Mouse (Mus musculus) lung, postnatal 0 days (tissue): Measurements from ENCODE around the gene Card19. TPM values are rescaled to one million over a fixed set of nuclear protein-coding genes. Genes with fewer than 3 reads are reported as not detected.

Source experiments
- ATAC-seq: fragments of 200-750 bp; cut with Nextera tagmentation; 2 replicates; pipeline ENCODE4 v1.8.0; 2017; ENCODE audit warnings: moderate library complexity
- DNase-seq: peaks from one replicate; pipeline ENCODE4 v3.0.0-alpha.2; 2016; ENCODE audit warnings: low spot score
- H3K27ac ChIP-seq: fragments of 300-500 bp; sonication (generic); 2 replicates; pipeline ENCODE4 v1.5.1; 2014; ENCODE audit warnings: antibody characterized with exemption, mild to moderate bottlenecking, low read length, mixed read lengths
- H3K27me3 ChIP-seq: fragments of 300-500 bp; sonication (generic); replicated peaks from 2 replicates; pipeline ENCODE4 v1.6.1; 2014; ENCODE audit warnings: low read length, mixed read lengths; ENCODE audit not compliant: insufficient read depth
- H3K36me3 ChIP-seq: fragments of 300-500 bp; sonication (generic); 2 replicates; pipeline ENCODE4 v1.6.1; 2014; ENCODE audit warnings: low read length, mixed read lengths; ENCODE audit not compliant: insufficient read depth
- H3K4me1 ChIP-seq: fragments of 300-500 bp; sonication (generic); 2 replicates; pipeline ENCODE4 v1.6.1; 2014; ENCODE audit warnings: antibody characterized with exemption, low read depth, low read length, mixed read lengths; ENCODE audit not compliant: insufficient read depth
- H3K4me2 ChIP-seq: fragments of 300-500 bp; sonication (generic); replicated peaks from 2 replicates; pipeline ENCODE4 v1.6.1; 2014; ENCODE audit warnings: low read depth, mild to moderate bottlenecking, low read length, moderate library complexity, mixed read lengths
- H3K4me3 ChIP-seq: fragments of 300-500 bp; sonication (generic); 2 replicates; pipeline ENCODE4 v1.5.1; 2014; ENCODE audit warnings: low read depth, low read length
- H3K9ac ChIP-seq: fragments of 300-500 bp; sonication (generic); replicated peaks from 2 replicates; pipeline ENCODE4 v1.6.1; 2014; ENCODE audit warnings: low read depth, mild to moderate bottlenecking
- H3K9me3 ChIP-seq: fragments of 300-500 bp; sonication (generic); 2 replicates; pipeline ENCODE4 v1.6.1; 2016; ENCODE audit warnings: low read length, mixed read lengths
- CTCF ChIP-seq: IDR thresholded peaks from 2 replicates; pipeline ENCODE4 v1.5.1; 2016; ENCODE audit warnings: antibody characterized with exemption, mild to moderate bottlenecking
- EP300 ChIP-seq: IDR thresholded peaks from 2 replicates; pipeline ENCODE4 v1.6.1; 2016; ENCODE audit warnings: antibody characterized with exemption, mild to moderate bottlenecking, control low read depth
- WGBS: fragments of 180-500 bp; shearing (Covaris S2); extraction: QIAGEN DNeasy Blood & Tissue Kit; methylation state at CpG from one replicate; pipeline ENCODE4 v1.1.7; 2014; 5-methylcytosine and 5-hydroxymethylcytosine counted together
- polyA plus RNA-seq: library from polyadenylated mRNA; unstranded; fragments of >200 nt; fragmentation: Nextera tagmentation; extraction: Ambion mirVana; gene quantifications from 2 replicates; pipeline ENCODE4 v1.2.1, GENCODE M21; 2015

Card19 gene
- polyA plus RNA-seq, 1 experiment from 2014 or later = 112 TPM

GRCm38 (mm10) chr13:49183646-49184045, 32.2 kb downstream of the Card19 start:
- Histone ChIP-seq H3K36me3 (no peaks in the 10 kb centered on the region), H3K9ac (no peak overlapping the region), H3K27ac (no peak overlapping the region), H3K4me1 (peaks cover 13% of the 10 kb centered on the region), H3K4me3 (no peak overlapping the region), H3K27me3 (no peaks in the 10 kb centered on the region), H3K9me3 (no peaks in the 10 kb centered on the region), H3K4me2 (no peak overlapping the region)
- ATAC-seq (no peak), DNase-seq (peak; percentile 34)
- WGBS = 34% methylated on average over 5 of the region's 5 CpGs
- no peak for TF ChIP-seq EP300
- no peak for TF ChIP-seq CTCF

- H3K4me2 ChIP-seq = no peak overlapping the region
- ATAC-seq (no peak), DNase-seq (no peak)
- no peak overlapping the region for H3K9ac ChIP-seq
- TF ChIP-seq EP300 (no peak), CTCF (no peak)
- H3K4me3 ChIP-seq = no peak overlapping the region
- peaks cover 12% of the 10 kb centered on the region for H3K4me1 ChIP-seq
- no peaks in the 10 kb centered on the region for H3K9me3 ChIP-seq
- 57% methylated on average over 5 of the region's 5 CpGs for WGBS
- no peaks in the 10 kb centered on the region for H3K36me3 ChIP-seq
- H3K27me3 ChIP-seq = no peaks in the 10 kb centered on the region
- H3K27ac ChIP-seq = no peak overlapping the region
Observed at GRCm38 (mm10) chr13:49183161-49183560, 32.7 kb downstream of the Card19 start.

GRCm38 (mm10) chr13:49181411-49181984, 34.3 kb downstream of the Card19 start:
- DNase-seq = no peak
- no peak overlapping the region for H3K4me3 ChIP-seq
- no peak overlapping the region for H3K27ac ChIP-seq
- no peak overlapping the region for H3K9ac ChIP-seq
- TF ChIP-seq CTCF (no peak), EP300 (no peak)
- no peak for ATAC-seq
- no peak overlapping the region for H3K4me2 ChIP-seq
- H3K27me3 ChIP-seq = no peaks in the 10 kb centered on the region
- H3K36me3 ChIP-seq = no peaks in the 10 kb centered on the region
- 85% methylated on average over 3 of the region's 3 CpGs for WGBS
- no peaks in the 10 kb centered on the region for H3K9me3 ChIP-seq
- H3K4me1 ChIP-seq = peaks cover 2% of the 10 kb centered on the region; the same call in 1 of the 2 replicates

GRCm38 (mm10) chr13:49180691-49181090, 35.1 kb downstream of the Card19 start:
- WGBS = 59% methylated on average over 1 of the region's 1 CpGs
- Histone ChIP-seq H3K9me3 (no peaks in the 10 kb centered on the region), H3K4me2 (no peak overlapping the region), H3K27me3 (no peaks in the 10 kb centered on the region), H3K4me3 (no peak overlapping the region), H3K27ac (no peak overlapping the region), H3K36me3 (no peaks in the 10 kb centered on the region), H3K4me1 (no peaks in the 10 kb centered on the region), H3K9ac (no peak overlapping the region)
- TF ChIP-seq EP300 (no peak), CTCF (no peak)
- DNase-seq (no peak), ATAC-seq (no peak)

- WGBS = 85% methylated on average over 5 of the region's 5 CpGs
- no peak for ATAC-seq
- TF ChIP-seq EP300 = no peak
- no peak for TF ChIP-seq CTCF
Observed at GRCm38 (mm10) chr13:49180274-49180673, 35.6 kb downstream of the Card19 start.

GRCm38 (mm10) chr13:49178839-49179585, 36.8 kb downstream of the Card19 start:
- TF ChIP-seq CTCF = no peak
- peak; percentile 76 for TF ChIP-seq EP300
- H3K27me3 ChIP-seq = no peaks in the 10 kb centered on the region
- no peak overlapping the region for H3K4me2 ChIP-seq
- H3K4me1 ChIP-seq = no peaks in the 10 kb centered on the region
- ATAC-seq (peak; percentile 90), DNase-seq (peak; percentile 76)
- H3K9ac ChIP-seq = no peak overlapping the region
- no peak overlapping the region for H3K4me3 ChIP-seq
- no peaks in the 10 kb centered on the region for H3K9me3 ChIP-seq
- no peak overlapping the region for H3K27ac ChIP-seq
- 42% methylated on average over 18 of the region's 19 CpGs for WGBS
- no peaks in the 10 kb centered on the region for H3K36me3 ChIP-seq

More at GRCm38 (mm10) chr13:49180274-49180673, 35.6 kb downstream of the Card19 start:
- no peak overlapping the region for H3K27ac ChIP-seq
- no peaks in the 10 kb centered on the region for H3K9me3 ChIP-seq
- no peaks in the 10 kb centered on the region for H3K4me1 ChIP-seq
- H3K9ac ChIP-seq = no peak overlapping the region
- no peak for DNase-seq
- H3K4me3 ChIP-seq = no peak overlapping the region
- H3K27me3 ChIP-seq = no peaks in the 10 kb centered on the region
- H3K4me2 ChIP-seq = no peak overlapping the region
- no peaks in the 10 kb centered on the region for H3K36me3 ChIP-seq
